ENCODE assay signal across 10 mouse cellular contexts in the genomic region with DNA sequence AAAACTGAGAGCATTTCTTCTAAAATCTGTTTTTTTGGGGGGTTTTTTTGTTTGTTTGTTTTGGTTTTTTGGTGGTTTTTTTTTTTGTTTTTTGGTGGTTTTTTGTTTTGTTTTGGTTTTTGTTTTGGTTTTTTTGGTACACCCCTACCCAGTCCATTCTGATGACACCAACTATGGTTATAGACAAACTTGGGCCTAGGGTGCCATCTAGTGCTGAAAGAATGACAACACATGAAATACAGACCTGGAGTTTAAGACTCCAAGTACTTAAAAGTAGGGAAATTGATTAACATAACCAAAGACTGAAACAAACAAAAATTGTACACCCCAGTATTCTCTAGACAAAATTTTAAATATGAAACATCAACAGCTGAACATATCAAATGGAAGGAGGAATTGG.
DNase-seq lines count a peak whose midpoint lies in the region; ATAC-seq and TF ChIP-seq lines count a peak whose summit lies in the region.
"Had no signal": no experiment of that assay in that cellular context is flagged by ENCODE, and none has a peak within 500 bp of the region (broad histone marks: within the 10 kb centered on the region; RNA-seq: fewer than 3 reads in every experiment).

No protein-coding gene starts in this region.

- H3K9ac ChIP-seq in kidney, embryonic 15.5 days = no peak overlapping the region
- no peak overlapping the region for H3K9ac ChIP-seq in ES-E14 (ENCODE audit: insufficient read depth, low read depth, low read length, poor library complexity, severe bottlenecking)
- no peak overlapping the region for H3K9ac ChIP-seq in forebrain, embryonic 14.5 days (ENCODE audit: low read length)
- H3K9ac ChIP-seq in liver, embryonic 14.5 days (replicated peaks) = no peak overlapping the region
- H3K9ac ChIP-seq: embryonic facial prominence, embryonic 13.5 days; limb, embryonic 13.5 days; stomach, embryonic 15.5 days had no signal

- H3K27ac ChIP-seq in kidney, embryonic 15.5 days = no peak overlapping the region
- H3K27ac ChIP-seq in ES-E14 (ENCODE audit: insufficient read depth, low read depth, low read length, poor library complexity, severe bottlenecking) = no peak overlapping the region
- H3K27ac ChIP-seq in forebrain, embryonic 14.5 days (ENCODE audit: low read depth, low read length) = no peak overlapping the region
- no peak overlapping the region for H3K27ac ChIP-seq in liver, embryonic 14.5 days
- H3K27ac ChIP-seq: embryonic facial prominence, embryonic 13.5 days; limb, embryonic 13.5 days; stomach, embryonic 15.5 days had no signal

- TF ChIP-seq EP300 in liver, embryonic 14.5 days (IDR thresholded peaks at IDR 0.05; ENCODE audit: low read depth) = no peak

- in situ Hi-C loops in ES-E14 (cut with MboI; ENCODE audit: low sequenced_read_pairs in 2 of 2, unreplicated experiment in 2 of 2) = no loop called here

- ATAC-seq in kidney, embryonic 15.5 days (replicated peaks; ENCODE audit: low FRiP score) = no peak
- ATAC-seq in forebrain, embryonic 14.5 days = peak; percentile 63
- no peak for ATAC-seq in liver, embryonic 14.5 days (ENCODE audit: insufficient read depth)

- DNase-seq in kidney, postnatal 14 days = peak; percentile 26
- DNase-seq in ES-E14 (ENCODE audit: low read depth, low spot score) = peak; percentile 27
- peak; percentile 7 for DNase-seq in adrenal gland, postnatal 25 days
- peak; percentile 85 for DNase-seq in forebrain, embryonic 14.5 days (ENCODE audit: low spot score)
- DNase-seq in liver, embryonic 14.5 days (ENCODE audit: low read depth in 3 of 3, low spot score in 3 of 3) = no peak
- DNase-seq in thymus, postnatal 25 days = no peak

- H3K9me3 ChIP-seq in kidney, embryonic 15.5 days (replicated peaks) = no peaks in the 10 kb centered on the region
- no peaks in the 10 kb centered on the region for H3K9me3 ChIP-seq in ES-E14 (ENCODE audit: control insufficient read depth, insufficient read depth, low read depth, low read length)
- H3K9me3 ChIP-seq in forebrain, embryonic 14.5 days (replicated peaks; ENCODE audit: control insufficient read depth, low read length) = no peaks in the 10 kb centered on the region
- no peaks in the 10 kb centered on the region for H3K9me3 ChIP-seq in liver, embryonic 14.5 days (ENCODE audit: control insufficient read depth, low read length)
- H3K9me3 ChIP-seq: embryonic facial prominence, embryonic 13.5 days; limb, embryonic 13.5 days; stomach, embryonic 15.5 days had no signal

- no peak overlapping the region for H3K4me2 ChIP-seq in kidney, embryonic 15.5 days
- H3K4me2 ChIP-seq in forebrain, embryonic 14.5 days (ENCODE audit: low read length) = no peak overlapping the region
- H3K4me2 ChIP-seq in liver, embryonic 14.5 days (ENCODE audit: low read depth) = no peak overlapping the region
- H3K4me2 ChIP-seq: embryonic facial prominence, embryonic 13.5 days; limb, embryonic 13.5 days; stomach, embryonic 15.5 days had no signal

- H3K36me3 ChIP-seq in kidney, embryonic 15.5 days = no peaks in the 10 kb centered on the region
- no peaks in the 10 kb centered on the region for H3K36me3 ChIP-seq in ES-E14 (ENCODE audit: control insufficient read depth, insufficient read depth, low read length, poor library complexity, severe bottlenecking)
- no peaks in the 10 kb centered on the region for H3K36me3 ChIP-seq in forebrain, embryonic 14.5 days (ENCODE audit: control insufficient read depth, insufficient read depth, low read length)
- no peaks in the 10 kb centered on the region for H3K36me3 ChIP-seq in liver, embryonic 14.5 days (replicated peaks; ENCODE audit: control insufficient read depth, insufficient read depth, low read depth)
- H3K36me3 ChIP-seq: embryonic facial prominence, embryonic 13.5 days; limb, embryonic 13.5 days; stomach, embryonic 15.5 days had no signal

- no peaks in the 10 kb centered on the region for H3K27me3 ChIP-seq in kidney, embryonic 15.5 days
- no peaks in the 10 kb centered on the region for H3K27me3 ChIP-seq in forebrain, embryonic 14.5 days (replicated peaks; ENCODE audit: control insufficient read depth, insufficient read depth, low read length)
- no peaks in the 10 kb centered on the region for H3K27me3 ChIP-seq in liver, embryonic 14.5 days (ENCODE audit: control insufficient read depth, insufficient read depth, low read length)
- H3K27me3 ChIP-seq: embryonic facial prominence, embryonic 13.5 days; limb, embryonic 13.5 days; stomach, embryonic 15.5 days had no signal

- H3K4me3 ChIP-seq in kidney, embryonic 15.5 days (replicated peaks) = no peak overlapping the region
- no peak overlapping the region for H3K4me3 ChIP-seq in ES-E14 (ENCODE audit: insufficient read depth in 1 of 2, low read depth in 1 of 2, low read length in 2 of 2, poor library complexity in 1 of 2, severe bottlenecking in 1 of 2)
- no peak overlapping the region for H3K4me3 ChIP-seq in forebrain, embryonic 14.5 days (ENCODE audit: low read depth, low read length)
- H3K4me3 ChIP-seq in liver, embryonic 14.5 days (ENCODE audit: insufficient read depth in 1 of 2, low read depth in 2 of 2, low read length in 2 of 2) = no peak overlapping the region
- H3K4me3 ChIP-seq: embryonic facial prominence, embryonic 13.5 days; limb, embryonic 13.5 days; stomach, embryonic 15.5 days had no signal

- TF ChIP-seq CTCF in liver, embryonic 14.5 days (IDR thresholded peaks at IDR 0.05; ENCODE audit: low read depth) = peak; percentile 12; the same call in 1 of the 2 replicates

- no peaks in the 10 kb centered on the region for H3K4me1 ChIP-seq in kidney, embryonic 15.5 days
- H3K4me1 ChIP-seq in ES-E14 (ENCODE audit: control insufficient read depth in 2 of 2, insufficient read depth in 2 of 2, low read length in 2 of 2, poor library complexity in 1 of 2) = no peaks in the 10 kb centered on the region
- H3K4me1 ChIP-seq in forebrain, embryonic 14.5 days (ENCODE audit: control insufficient read depth, insufficient read depth, low read length) = no peaks in the 10 kb centered on the region
- no peaks in the 10 kb centered on the region for H3K4me1 ChIP-seq in liver, embryonic 14.5 days (replicated peaks; ENCODE audit: control insufficient read depth in 2 of 2, insufficient read depth in 2 of 2, low read length in 1 of 2)
- H3K4me1 ChIP-seq: embryonic facial prominence, embryonic 13.5 days; limb, embryonic 13.5 days; stomach, embryonic 15.5 days had no signal

TF ChIP-seq in ES-E14, 5 proteins besides CTCF, POLR2A, EP300 and RAD21:
- TF ChIP-seq MAFK (IDR thresholded peaks at IDR 0.05; ENCODE audit: insufficient read depth, low read depth, low read length) (no peak), ZC3H11A (IDR thresholded peaks at IDR 0.05; ENCODE audit: borderline replicate concordance, low read depth, low read length) (peak; percentile 32; the same call in 1 of the 2 replicates)

Comparison
In these comparisons a context has a peak if more than half of its experiments do, and no peak if none do; other contexts are left out.
1. DNase-seq: peak in kidney, postnatal 14 days (single experiment), ES-E14 (single experiment), adrenal gland, postnatal 25 days (single experiment) and forebrain, embryonic 14.5 days (single experiment); none in liver, embryonic 14.5 days (0 of 3) and thymus, postnatal 25 days (single experiment).